Mouse (Mus musculus): ENCODE measurements at regions not wholly inside any gene's neighbourhood (a gene's known extent, or its start where the extent isn't known, plus 50 kb on each side); places are given as distances from the start of the nearest gene placed in this dataset.
A peak's percentile ranks its signal among the peaks of the same experiment; 100 is the strongest.

DNA sequence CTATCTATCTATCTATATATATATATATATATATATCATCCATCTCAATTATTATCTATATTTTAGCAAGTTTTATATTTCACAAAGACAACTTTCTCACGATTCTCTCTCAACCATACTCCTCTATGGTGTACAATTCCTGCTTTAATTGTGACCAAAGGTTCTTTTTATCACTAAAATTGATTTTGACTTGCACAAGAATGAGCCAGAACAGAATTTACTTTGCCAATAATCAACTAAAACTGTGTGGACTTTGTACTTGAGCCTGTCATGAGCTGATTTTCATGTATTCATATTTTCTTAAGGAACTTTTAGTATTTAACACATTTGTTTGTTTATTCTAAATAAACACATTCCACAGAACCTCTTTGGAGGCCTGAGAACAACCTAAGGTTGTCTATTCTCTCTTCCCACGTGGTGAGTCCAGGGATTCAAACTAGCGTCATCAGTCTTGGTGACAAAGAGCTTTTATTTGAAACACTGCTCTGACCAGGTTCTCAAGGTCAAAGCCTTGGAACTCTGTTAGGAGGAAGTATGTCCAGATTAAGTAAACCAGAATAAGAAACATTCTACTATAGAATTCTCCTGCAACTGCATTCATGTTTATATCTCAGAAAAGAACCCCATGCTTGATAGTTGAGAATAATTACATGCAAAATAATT, 207.7 kb downstream of the Gm11146 start:
- Histone ChIP-seq H3K4me3 (ENCODE audit: insufficient read depth, low read depth, low read length) (no peak overlapping the region), H3K27ac (replicated peaks; ENCODE audit: low read depth, low read length) (no peak overlapping the region)

DNA sequence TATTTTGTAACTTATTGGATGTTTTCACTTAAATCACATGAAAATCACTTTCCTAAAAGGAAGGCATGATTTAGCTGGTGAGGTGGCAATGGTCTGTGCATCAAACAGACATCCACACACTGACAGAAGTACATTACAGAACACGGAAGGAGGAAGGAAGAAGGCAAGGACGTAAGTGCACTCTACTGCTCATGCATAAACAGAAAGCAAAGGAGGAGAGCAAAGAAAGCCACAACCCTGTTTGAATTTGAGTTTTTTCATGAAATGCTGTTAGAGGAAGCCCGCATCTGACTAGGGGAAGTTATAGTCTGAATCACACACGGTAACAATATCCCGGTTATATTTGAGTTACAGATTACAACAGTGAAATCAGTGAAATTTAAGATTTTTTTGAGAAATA, 208.4 kb downstream of the Gm11146 start:
- H3K27ac ChIP-seq (replicated peaks; ENCODE audit: low read depth, low read length) = no peak overlapping the region
- no peaks in the 10 kb centered on the region for H3K4me1 ChIP-seq (ENCODE audit: control insufficient read depth, insufficient read depth, insufficient read length, low read length)
- no peak overlapping the region for H3K4me3 ChIP-seq (ENCODE audit: insufficient read depth, low read depth, low read length)

More for the DNA sequence above, 207.7 kb downstream of the Gm11146 start:
- no peaks in the 10 kb centered on the region for H3K4me1 ChIP-seq (ENCODE audit: control insufficient read depth, insufficient read depth, insufficient read length, low read length)

DNA sequence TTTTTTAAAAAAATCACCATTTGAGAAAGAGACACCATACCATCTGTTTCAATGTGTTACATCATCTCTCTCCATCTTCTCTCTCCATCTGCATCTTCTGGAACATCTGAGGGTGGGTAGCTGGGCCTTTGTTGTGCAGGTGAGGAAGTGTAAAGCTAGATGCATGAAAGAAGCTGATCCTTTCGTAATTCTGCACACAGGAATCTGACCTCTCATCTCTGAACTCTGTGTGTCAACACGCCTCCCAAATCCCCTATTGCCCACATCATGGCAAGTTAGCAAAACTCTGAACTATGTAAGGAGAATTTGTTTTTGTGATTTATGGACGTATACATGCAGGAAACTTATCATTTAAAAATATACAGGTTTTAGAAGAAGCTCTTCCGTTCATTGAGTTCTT, 209.7 kb downstream of the Gm11146 start:
- Histone ChIP-seq H3K4me3 (ENCODE audit: insufficient read depth, low read depth, low read length) (no peak overlapping the region), H3K27ac (replicated peaks; ENCODE audit: low read depth, low read length) (no peak overlapping the region), H3K4me1 (ENCODE audit: control insufficient read depth, insufficient read depth, insufficient read length, low read length) (no peaks in the 10 kb centered on the region)

DNA sequence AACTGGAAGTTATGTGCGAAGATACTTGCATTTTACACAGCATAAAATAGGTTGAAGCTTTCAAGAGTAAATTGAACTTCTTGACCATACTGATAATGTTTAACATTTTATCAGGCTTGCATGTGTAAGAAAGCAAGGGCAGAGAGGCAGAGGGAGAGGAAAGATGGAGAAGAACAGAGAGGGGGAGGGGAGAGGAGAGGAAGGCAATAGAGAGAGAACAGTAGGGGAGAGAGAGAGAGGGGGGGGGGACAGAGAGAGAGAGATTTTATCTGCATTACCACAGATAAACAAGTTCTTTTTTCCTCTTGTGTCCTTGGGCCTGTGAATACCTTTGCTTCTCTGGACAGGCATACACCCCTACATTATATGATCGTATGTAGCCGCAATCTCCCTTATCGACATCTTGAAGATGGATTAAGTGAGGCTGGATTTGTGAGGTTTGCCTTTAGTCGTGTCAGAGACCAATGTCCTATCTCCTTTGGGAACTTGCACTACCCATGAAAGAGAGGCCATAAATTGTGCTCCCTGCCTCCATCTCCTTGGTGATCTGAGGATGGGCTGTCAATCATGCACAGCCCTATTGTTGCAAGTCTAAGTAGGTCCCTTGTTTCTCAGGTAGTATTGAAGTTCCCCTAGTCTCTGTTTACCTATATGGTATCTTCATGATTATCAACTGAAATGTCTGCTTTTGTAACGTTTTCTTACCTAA, 217.7 kb downstream of the Gm11146 start:
- Histone ChIP-seq H3K27ac (replicated peaks; ENCODE audit: low read depth, low read length) (no peak overlapping the region), H3K4me1 (ENCODE audit: control insufficient read depth, insufficient read depth, insufficient read length, low read length) (no peaks in the 10 kb centered on the region; the same call in 1 of the 2 replicates), H3K4me3 (ENCODE audit: insufficient read depth, low read depth, low read length) (no peak overlapping the region)

DNA sequence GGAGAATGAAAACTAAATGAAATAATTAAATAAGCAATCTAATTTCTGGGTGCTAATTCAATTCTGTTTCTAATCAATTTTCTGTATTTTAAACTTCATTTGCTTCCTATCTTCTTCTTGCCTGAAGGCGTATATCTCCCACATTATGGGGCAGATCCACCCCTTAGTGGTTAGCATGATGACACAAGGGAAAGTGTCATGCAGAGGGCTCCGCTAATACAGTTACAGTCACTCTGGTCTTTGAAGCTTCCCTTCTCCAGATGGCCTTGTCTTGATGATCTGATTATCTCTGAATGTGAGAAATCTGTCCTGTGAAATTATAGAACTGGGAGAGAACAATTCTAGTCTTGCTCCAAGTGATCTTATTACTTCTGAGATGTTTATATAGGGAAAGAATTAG, 219.1 kb downstream of the Gm11146 start:
- Histone ChIP-seq H3K4me1 (ENCODE audit: control insufficient read depth, insufficient read depth, insufficient read length, low read length) (no peaks in the 10 kb centered on the region; the same call in 1 of the 2 replicates), H3K4me3 (ENCODE audit: insufficient read depth, low read depth, low read length) (no peak overlapping the region), H3K27ac (replicated peaks; ENCODE audit: low read depth, low read length) (no peak overlapping the region)

DNA sequence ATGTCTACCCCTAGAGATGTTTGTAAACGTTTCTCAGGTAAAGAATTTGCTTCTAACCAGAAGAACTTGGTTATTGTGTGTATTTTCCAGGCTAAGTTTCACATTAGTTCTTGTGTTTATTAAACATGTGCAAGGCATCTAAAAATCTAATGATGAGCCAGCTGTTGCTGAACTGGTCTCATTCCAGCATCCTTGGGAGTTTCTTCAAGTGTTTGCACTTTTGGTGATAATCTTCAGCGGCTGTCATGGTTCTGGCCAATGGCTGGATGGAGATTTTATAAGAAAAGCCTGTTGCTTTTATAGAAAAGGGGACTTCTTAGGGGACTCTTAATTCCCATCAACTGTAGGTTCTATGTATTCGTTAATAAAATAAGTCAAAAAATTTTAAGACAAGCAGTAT, 229.1 kb downstream of the Gm11146 start:
- Histone ChIP-seq H3K27ac (replicated peaks; ENCODE audit: low read depth, low read length) (no peak overlapping the region), H3K4me1 (ENCODE audit: control insufficient read depth, insufficient read depth, insufficient read length, low read length) (no peaks in the 10 kb centered on the region), H3K4me3 (ENCODE audit: insufficient read depth, low read depth, low read length) (no peak overlapping the region)

DNA sequence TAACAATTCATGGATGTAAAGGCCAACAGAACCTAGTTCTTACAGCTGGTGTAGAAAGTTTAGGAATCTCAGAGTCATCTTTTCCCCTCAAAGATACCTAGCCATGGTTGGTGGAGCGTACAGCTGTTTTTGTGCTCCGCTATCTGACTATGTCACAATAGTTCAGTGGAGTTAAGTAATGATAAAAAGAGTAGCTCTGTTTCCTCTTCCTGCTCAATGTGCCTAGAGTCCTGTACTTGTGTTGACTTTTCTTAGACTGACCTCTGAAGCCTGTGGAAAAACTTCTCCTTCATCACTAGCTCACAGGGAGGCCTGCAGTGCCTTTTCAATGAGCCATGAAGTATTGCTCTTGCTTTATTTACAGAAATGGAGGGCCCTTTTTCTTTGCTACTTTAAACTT, 232.1 kb downstream of the Gm11146 start:
- Histone ChIP-seq H3K4me3 (ENCODE audit: insufficient read depth, low read depth, low read length) (no peak overlapping the region), H3K4me1 (ENCODE audit: control insufficient read depth, insufficient read depth, insufficient read length, low read length) (no peaks in the 10 kb centered on the region), H3K27ac (replicated peaks; ENCODE audit: low read depth, low read length) (no peak overlapping the region)

DNA sequence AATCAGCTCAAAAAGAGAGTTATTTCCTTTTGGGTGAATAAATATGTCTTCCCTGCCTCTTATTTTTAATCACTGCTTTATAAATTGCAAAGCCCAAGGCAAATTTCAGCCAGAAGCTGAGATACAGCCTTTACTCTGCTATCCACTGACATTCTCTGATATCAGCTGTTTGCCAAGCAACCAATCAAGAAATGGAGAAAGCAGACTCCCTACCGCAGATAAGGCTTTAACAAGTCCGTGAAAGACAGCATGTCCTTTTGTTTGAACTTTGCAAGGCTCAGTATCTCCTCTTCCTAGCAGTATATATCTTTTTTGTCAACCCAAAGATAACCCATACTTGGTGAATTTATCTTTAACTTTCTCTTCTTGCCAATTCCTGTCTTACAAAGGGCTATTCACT, 236.6 kb downstream of the Gm11146 start:
- H3K4me1 ChIP-seq (ENCODE audit: control insufficient read depth, insufficient read depth, insufficient read length, low read length) = no peaks in the 10 kb centered on the region
- H3K4me3 ChIP-seq (ENCODE audit: insufficient read depth, low read depth, low read length) = no peak overlapping the region
- no peak overlapping the region for H3K27ac ChIP-seq (replicated peaks; ENCODE audit: low read depth, low read length)

DNA sequence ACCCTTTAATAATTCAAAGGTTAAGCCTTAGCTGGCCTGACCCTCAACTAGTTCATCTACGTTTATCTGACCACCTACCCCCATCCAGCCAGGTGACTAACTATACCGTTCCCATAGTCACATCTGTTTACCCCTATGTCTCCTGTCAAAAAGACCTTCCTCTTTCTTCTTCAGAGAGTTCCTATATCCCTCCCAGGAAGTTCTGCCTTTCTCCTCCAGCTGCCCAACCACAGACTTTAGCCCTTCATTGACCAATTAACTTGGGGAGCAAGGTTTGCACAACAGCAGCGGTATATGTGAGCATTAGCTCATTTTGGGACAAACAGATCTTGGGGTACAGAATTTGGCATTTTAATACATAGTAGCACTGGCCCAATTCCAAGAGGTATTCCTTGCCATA, 237.5 kb downstream of the Gm11146 start:
- H3K4me3 ChIP-seq (ENCODE audit: insufficient read depth, low read depth, low read length) = no peak overlapping the region
- no peaks in the 10 kb centered on the region for H3K4me1 ChIP-seq (ENCODE audit: control insufficient read depth, insufficient read depth, insufficient read length, low read length)
- H3K27ac ChIP-seq (replicated peaks; ENCODE audit: low read depth, low read length) = no peak overlapping the region

DNA sequence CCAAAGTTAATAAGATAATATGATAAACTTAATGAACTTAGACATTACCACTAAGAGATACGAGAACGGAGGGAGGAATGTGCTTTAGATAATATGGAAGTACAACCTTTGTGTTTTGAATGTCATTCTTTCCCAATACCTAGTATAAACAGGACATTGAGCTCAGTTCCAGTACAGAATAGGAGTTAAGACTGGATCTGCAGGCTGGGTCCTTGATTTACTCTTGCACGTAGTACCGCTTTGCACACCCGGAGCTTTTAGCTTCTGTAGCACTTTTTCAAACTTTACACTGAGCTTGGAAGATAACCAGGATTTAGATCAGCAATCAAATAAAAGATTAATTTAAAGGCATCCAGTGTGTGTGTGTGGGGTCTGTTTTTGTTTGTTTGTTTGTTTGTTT, 242.7 kb downstream of the Gm11146 start:
- H3K4me3 ChIP-seq (ENCODE audit: insufficient read depth, low read depth, low read length) = no peak overlapping the region
- H3K27ac ChIP-seq (replicated peaks; ENCODE audit: low read depth, low read length) = no peak overlapping the region
- no peaks in the 10 kb centered on the region for H3K4me1 ChIP-seq (ENCODE audit: control insufficient read depth, insufficient read depth, insufficient read length, low read length)

DNA sequence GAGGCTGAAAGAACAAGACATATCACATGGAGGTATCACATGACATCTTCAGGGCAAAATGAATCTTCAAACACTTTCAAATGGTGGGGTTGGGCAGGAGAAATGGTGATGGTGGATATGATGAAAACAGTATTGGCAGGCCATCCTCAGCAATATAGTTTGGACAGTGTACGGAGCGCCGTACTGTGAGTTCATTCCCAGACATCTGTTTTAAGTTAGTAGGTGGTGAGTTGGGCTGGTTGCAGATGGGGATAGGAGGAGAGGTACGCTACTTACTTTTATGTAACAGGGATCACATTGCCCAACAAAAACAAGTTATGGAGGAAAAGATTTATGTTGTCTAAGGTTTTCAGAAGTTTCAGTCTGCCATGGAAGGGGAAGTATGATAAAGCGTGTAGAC, 246.6 kb downstream of the Gm11146 start:
- Histone ChIP-seq H3K27ac (replicated peaks; ENCODE audit: low read depth, low read length) (no peak overlapping the region), H3K4me3 (ENCODE audit: insufficient read depth, low read depth, low read length) (no peak overlapping the region), H3K4me1 (ENCODE audit: control insufficient read depth, insufficient read depth, insufficient read length, low read length) (no peaks in the 10 kb centered on the region)

DNA sequence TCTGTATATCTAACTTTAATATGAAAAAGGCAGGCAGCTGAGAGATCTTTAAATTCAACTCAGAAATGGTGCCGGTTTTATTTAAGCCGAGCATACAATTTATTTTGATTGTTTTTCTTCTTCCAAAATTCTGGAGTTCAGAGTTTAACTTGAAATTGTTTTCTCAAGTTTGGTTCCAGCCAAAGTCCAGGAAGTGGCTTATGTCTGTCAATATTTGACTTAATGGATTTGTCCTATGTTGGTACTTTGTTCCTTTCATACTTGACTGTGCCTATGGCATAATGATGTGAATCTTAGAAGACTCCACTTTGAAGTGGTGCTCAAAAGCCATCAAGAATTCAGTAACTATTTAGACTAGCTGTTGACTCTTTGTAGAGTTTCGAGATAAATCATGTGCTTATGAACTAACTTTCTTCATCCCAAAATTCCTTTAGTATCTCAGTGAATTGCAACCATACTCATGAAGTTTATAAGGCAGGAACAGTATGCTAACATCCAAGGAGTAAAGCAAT, 247.6 kb downstream of the Gm11146 start:
- Histone ChIP-seq H3K4me3 (ENCODE audit: insufficient read depth, low read depth, low read length) (no peak overlapping the region), H3K27ac (replicated peaks; ENCODE audit: low read depth, low read length) (no peak overlapping the region), H3K4me1 (ENCODE audit: control insufficient read depth, insufficient read depth, insufficient read length, low read length) (no peaks in the 10 kb centered on the region)

DNA sequence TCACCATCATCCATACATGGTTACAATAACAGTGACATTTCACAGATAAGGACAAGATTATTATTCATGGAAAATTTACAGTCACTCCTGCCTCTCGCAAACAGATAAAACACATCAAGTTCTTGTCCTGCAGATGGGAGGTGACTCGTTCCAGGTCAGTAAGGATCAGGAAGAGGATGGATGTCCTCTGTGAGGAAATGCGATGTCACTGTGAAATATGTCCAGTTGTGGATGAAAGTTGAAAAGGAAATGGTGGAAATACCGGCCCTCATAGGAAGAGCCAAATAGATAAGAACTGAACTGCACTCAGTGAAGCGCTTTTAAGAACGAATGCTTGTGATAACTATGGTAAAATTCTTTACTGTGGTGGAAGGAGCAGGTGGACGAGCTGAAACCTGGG, 255.8 kb downstream of the Gm11146 start:
- H3K4me3 ChIP-seq (ENCODE audit: insufficient read depth, low read depth, low read length) = no peak overlapping the region
- no peak overlapping the region for H3K27ac ChIP-seq (replicated peaks; ENCODE audit: low read depth, low read length)
- H3K4me1 ChIP-seq (ENCODE audit: control insufficient read depth, insufficient read depth, insufficient read length, low read length) = no peaks in the 10 kb centered on the region

DNA sequence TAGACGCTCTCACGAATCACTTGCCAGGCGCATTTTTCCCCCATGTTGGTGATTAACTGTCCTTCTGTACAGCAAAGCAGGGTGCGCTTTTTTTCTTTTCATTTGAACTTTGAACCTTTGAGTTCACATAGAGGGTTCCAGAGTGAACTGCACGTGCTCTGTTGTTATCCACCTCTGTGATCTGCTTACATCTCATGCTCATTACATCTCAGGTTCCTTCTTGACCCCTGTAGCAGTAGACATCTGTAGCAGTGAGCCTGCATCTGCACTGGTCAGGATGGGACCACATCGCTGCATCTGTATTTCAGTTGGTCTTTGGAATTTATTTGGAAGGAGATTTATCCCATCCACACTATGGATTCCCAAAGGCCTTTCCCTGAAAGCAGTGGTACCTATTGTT, 269.6 kb downstream of the Gm11146 start:
- Histone ChIP-seq H3K4me1 (ENCODE audit: control insufficient read depth, insufficient read depth, insufficient read length, low read length) (no peaks in the 10 kb centered on the region), H3K4me3 (ENCODE audit: insufficient read depth, low read depth, low read length) (no peak overlapping the region), H3K27ac (replicated peaks; ENCODE audit: low read depth, low read length) (no peak overlapping the region)

DNA sequence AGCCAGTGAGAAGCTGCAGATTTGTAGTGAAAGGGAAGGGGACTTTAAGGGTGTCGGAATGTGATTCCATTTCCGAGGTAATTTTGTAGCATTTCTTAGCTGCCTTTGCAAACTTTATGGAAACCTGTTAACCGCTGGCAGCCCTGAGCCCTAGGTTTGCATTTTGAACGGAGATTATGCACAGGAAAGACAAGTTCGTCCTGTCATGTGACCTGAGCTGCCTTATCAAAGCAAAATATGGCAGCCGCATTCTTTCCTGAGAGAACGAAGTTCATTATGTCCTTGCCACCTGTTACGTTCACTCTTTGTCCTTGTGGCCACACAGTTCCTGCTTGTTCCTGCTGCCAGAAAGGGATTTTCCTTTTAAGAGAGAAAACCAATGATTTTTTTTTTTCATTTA, 270.9 kb downstream of the Gm11146 start:
- Histone ChIP-seq H3K4me3 (ENCODE audit: insufficient read depth, low read depth, low read length) (peak overlapping the region; percentile 62), H3K27ac (replicated peaks; ENCODE audit: low read depth, low read length) (peak overlapping the region; percentile 72), H3K4me1 (ENCODE audit: control insufficient read depth, insufficient read depth, insufficient read length, low read length) (no peaks in the 10 kb centered on the region)
